Mouse (Mus musculus): ENCODE measurements around the gene Mllt10. TPM values are rescaled to one million over a fixed set of nuclear protein-coding genes. Genes with fewer than 3 reads are reported as not detected.

Mllt10 gene
- polyA plus RNA-seq, 1 experiment from 2014 or later, result 17.0 TPM

- no peak overlapping the region for H3K27ac ChIP-seq
- H3K36me3 ChIP-seq (ENCODE audit: inconsistent target), result no peaks in the 10 kb centered on the region
- 100% methylated on average over 1 of the region's 1 CpGs for WGBS (ENCODE audit: missing documents)
- no peaks in the 10 kb centered on the region for H3K79me2 ChIP-seq (ENCODE audit: inconsistent target)
- no peak overlapping the region for H3K4me3 ChIP-seq (ENCODE audit: inconsistent target)
These were observed 1.6 kb upstream of the Mllt10 start for GRCm38 (mm10) chr2:18053243-18053950.

GRCm38 (mm10) chr2:18053951-18054530 lies 996 bp upstream of the Mllt10 start:
- Histone ChIP-seq H3K79me2 (ENCODE audit: inconsistent target) (no peaks in the 10 kb centered on the region), H3K36me3 (ENCODE audit: inconsistent target) (no peaks in the 10 kb centered on the region), H3K4me3 (ENCODE audit: inconsistent target) (no peak overlapping the region), H3K27ac (no peak overlapping the region)
- 95% methylated on average over 2 of the region's 2 CpGs for WGBS (ENCODE audit: missing documents)

- no peaks in the 10 kb centered on the region for H3K36me3 ChIP-seq (ENCODE audit: inconsistent target)
- peak overlapping the region; percentile 64 for H3K4me3 ChIP-seq (ENCODE audit: inconsistent target)
- H3K79me2 ChIP-seq (ENCODE audit: inconsistent target), result no peaks in the 10 kb centered on the region
- H3K27ac ChIP-seq, result peak overlapping the region; percentile 70
- WGBS (ENCODE audit: missing documents), result under 1% methylated on average over 43 of the region's 66 CpGs
These were observed 1.1 kb downstream of the Mllt10 start for GRCm38 (mm10) chr2:18055929-18056785.

- WGBS (ENCODE audit: missing documents), result 2% methylated on average over 39 of the region's 50 CpGs
- peak overlapping the region; percentile 49 for H3K4me3 ChIP-seq (ENCODE audit: inconsistent target)
- H3K36me3 ChIP-seq (ENCODE audit: inconsistent target), result no peaks in the 10 kb centered on the region
- H3K79me2 ChIP-seq (ENCODE audit: inconsistent target), result no peaks in the 10 kb centered on the region
- peak overlapping the region; percentile 88 for H3K27ac ChIP-seq
These were observed 1.8 kb downstream of the Mllt10 start for GRCm38 (mm10) chr2:18056786-18057255.

- H3K27ac ChIP-seq, result peak overlapping the region; percentile 88
- 3% methylated on average over 41 of the region's 48 CpGs for WGBS (ENCODE audit: missing documents)
- H3K4me3 ChIP-seq (ENCODE audit: inconsistent target), result peak overlapping the region; percentile 49
- no peaks in the 10 kb centered on the region for H3K79me2 ChIP-seq (ENCODE audit: inconsistent target)
- H3K36me3 ChIP-seq (ENCODE audit: inconsistent target), result no peaks in the 10 kb centered on the region
These were observed 2.5 kb downstream of the Mllt10 start for GRCm38 (mm10) chr2:18057336-18058145.

- WGBS (ENCODE audit: missing documents), result 55% methylated on average over 9 of the region's 9 CpGs
- Histone ChIP-seq H3K79me2 (ENCODE audit: inconsistent target) (no peaks in the 10 kb centered on the region), H3K4me3 (ENCODE audit: inconsistent target) (peak overlapping the region; percentile 49), H3K27ac (peak overlapping the region; percentile 88), H3K36me3 (ENCODE audit: inconsistent target) (no peaks in the 10 kb centered on the region)
These were observed 3.2 kb downstream of the Mllt10 start for GRCm38 (mm10) chr2:18058146-18058708.

- Histone ChIP-seq H3K27ac (no peak overlapping the region), H3K4me3 (ENCODE audit: inconsistent target) (no peak overlapping the region), H3K36me3 (ENCODE audit: inconsistent target) (no peaks in the 10 kb centered on the region), H3K79me2 (ENCODE audit: inconsistent target) (no peaks in the 10 kb centered on the region)
- 100% methylated on average over 2 of the region's 2 CpGs for WGBS (ENCODE audit: missing documents)
These were observed 4.0 kb downstream of the Mllt10 start for GRCm38 (mm10) chr2:18059063-18059462.

- WGBS (ENCODE audit: missing documents), result 88% methylated on average over 1 of the region's 1 CpGs
- H3K4me3 ChIP-seq (ENCODE audit: inconsistent target), result no peak overlapping the region
- H3K36me3 ChIP-seq (ENCODE audit: inconsistent target), result no peaks in the 10 kb centered on the region
- no peak overlapping the region for H3K27ac ChIP-seq
- no peaks in the 10 kb centered on the region for H3K79me2 ChIP-seq (ENCODE audit: inconsistent target)
These were observed 4.9 kb downstream of the Mllt10 start for GRCm38 (mm10) chr2:18059891-18060290.

GRCm38 (mm10) chr2:18060396-18060795 lies 5.4 kb downstream of the Mllt10 start:
- 33% methylated on average over 1 of the region's 1 CpGs for WGBS (ENCODE audit: missing documents)
- Histone ChIP-seq H3K36me3 (ENCODE audit: inconsistent target) (no peaks in the 10 kb centered on the region), H3K79me2 (ENCODE audit: inconsistent target) (peaks cover under 1% of the 10 kb centered on the region), H3K27ac (no peak overlapping the region), H3K4me3 (ENCODE audit: inconsistent target) (no peak overlapping the region)

- Histone ChIP-seq H3K36me3 (ENCODE audit: inconsistent target) (peaks cover 7% of the 10 kb centered on the region; the same call in 1 of the 2 replicates), H3K27ac (peak overlapping the region; percentile 68), H3K4me3 (ENCODE audit: inconsistent target) (peak overlapping the region; percentile 69), H3K79me2 (ENCODE audit: inconsistent target) (peaks cover 35% of the 10 kb centered on the region)
- WGBS (ENCODE audit: missing documents), result 0% methylated on average over 18 of the region's 18 CpGs
These were observed 8.8 kb downstream of the Mllt10 start for GRCm38 (mm10) chr2:18063763-18064251.

- Histone ChIP-seq H3K79me2 (ENCODE audit: inconsistent target) (peaks cover 41% of the 10 kb centered on the region), H3K36me3 (ENCODE audit: inconsistent target) (peaks cover 7% of the 10 kb centered on the region; the same call in 1 of the 2 replicates), H3K27ac (peak overlapping the region; percentile 49), H3K4me3 (ENCODE audit: inconsistent target) (peak overlapping the region; percentile 48)
- WGBS (ENCODE audit: missing documents), result under 1% methylated on average over 49 of the region's 58 CpGs
These were observed 9.4 kb downstream of the Mllt10 start for GRCm38 (mm10) chr2:18064356-18064858.

- Histone ChIP-seq H3K4me3 (ENCODE audit: inconsistent target) (peak overlapping the region; percentile 48), H3K36me3 (ENCODE audit: inconsistent target) (peaks cover 7% of the 10 kb centered on the region; the same call in 1 of the 2 replicates), H3K79me2 (ENCODE audit: inconsistent target) (peaks cover 48% of the 10 kb centered on the region), H3K27ac (peak overlapping the region; percentile 49)
- WGBS (ENCODE audit: missing documents), result under 1% methylated on average over 77 of the region's 85 CpGs
These were observed 10.1 kb downstream of the Mllt10 start for GRCm38 (mm10) chr2:18064941-18065707.

GRCm38 (mm10) chr2:18065708-18066030 lies 10.6 kb downstream of the Mllt10 start:
- Histone ChIP-seq H3K27ac (no peak overlapping the region), H3K4me3 (ENCODE audit: inconsistent target) (peak overlapping the region; percentile 45), H3K36me3 (ENCODE audit: inconsistent target) (peaks cover 7% of the 10 kb centered on the region; the same call in 1 of the 2 replicates), H3K79me2 (ENCODE audit: inconsistent target) (peaks cover 53% of the 10 kb centered on the region)
- 9% methylated on average over 6 of the region's 6 CpGs for WGBS (ENCODE audit: missing documents)

Data from macrophage (primary cell).